Mouse (Mus musculus) lung, adult 2 months (tissue): Measurements from ENCODE around the gene Gm21988. TPM values are rescaled to one million over a fixed set of nuclear protein-coding genes. Genes with fewer than 3 reads are reported as not detected.

Experiments used
- DNase-seq: peaks from one replicate; pipeline ENCODE4 v3.0.0; 2022
- H3K4me1 ChIP-seq: fragments of 200-500 bp; 2 replicates; pipeline ENCODE4 v1.6.1; 2011; ENCODE audit warnings: low read length; ENCODE audit not compliant: control insufficient read depth, insufficient read depth
- H3K4me3 ChIP-seq: fragments of 200-500 bp; replicated peaks from 2 replicates; pipeline ENCODE3; 2011; ENCODE audit warnings: low read depth, mild to moderate bottlenecking, control low read depth, low read length; ENCODE audit errors: extremely low read depth
- CTCF ChIP-seq: fragments of 200-500 bp; IDR thresholded peaks from 2 replicates; pipeline ENCODE4 v1.5.1; 2011; ENCODE audit warnings: mild to moderate bottlenecking, low read length, control low read depth; ENCODE audit not compliant: insufficient read depth
- POLR2A ChIP-seq: fragments of 200-500 bp; IDR thresholded peaks from 2 replicates; pipeline ENCODE4 v1.6.1; 2011; ENCODE audit warnings: low read depth, mild to moderate bottlenecking, control low read depth, low read length, borderline replicate concordance; ENCODE audit errors: extremely low read depth
- WGBS: fragments of 180-500 bp; shearing (Covaris S2); methylation state at CpG from one replicate; pipeline ENCODE4 v1.1.7; 2018; 5-methylcytosine and 5-hydroxymethylcytosine counted together
- polyA plus RNA-seq: library from polyadenylated mRNA; depleted of rRNA; stranded (reverse); fragments of >200 nt; gene quantifications from 2 replicates; pipeline ENCODE4 v1.2.3, GENCODE M21; 2012

The Gm21988 gene
- polyA plus RNA-seq, 1 experiment: 6.6 TPM

GRCm38 (mm10) chr11:70237457-70238167, 2.0 kb downstream of the Gm21988 start, which contains the start of gene 0610010K14Rik:
Gene 0610010K14Rik (minus strand): TSS chr11:70237914.
- TF ChIP-seq CTCF: no peak
- peak; percentile 92 for TF ChIP-seq POLR2A
- DNase-seq: peak; percentile 99
- Histone ChIP-seq H3K4me1 (peaks cover 10% of the 10 kb centered on the region), H3K4me3 (peak within 1 kb of the TSS; percentile 97)
- WGBS: under 1% methylated on average over 70 of the region's 70 CpGs

GRCm38 (mm10) chr11:70236717-70237116, 2.9 kb downstream of the Gm21988 start:
- H3K4me1 ChIP-seq: peaks cover 10% of the 10 kb centered on the region
- peak overlapping the region; percentile 4 for H3K4me3 ChIP-seq
- no peak for TF ChIP-seq CTCF
- TF ChIP-seq POLR2A: no peak
- no peak for DNase-seq
- WGBS: 15% methylated on average over 7 of the region's 7 CpGs

GRCm38 (mm10) chr11:70235254-70235900, 4.3 kb downstream of the Gm21988 start:
- no peak for DNase-seq
- no peak overlapping the region for H3K4me3 ChIP-seq

GRCm38 (mm10) chr11:70234497-70234896, 5.1 kb downstream of the Gm21988 start:
- TF ChIP-seq POLR2A (no peak), CTCF (no peak)
- no peak for DNase-seq
- WGBS: 74% methylated on average over 8 of the region's 8 CpGs
- Histone ChIP-seq H3K4me1 (peaks cover 10% of the 10 kb centered on the region), H3K4me3 (no peak overlapping the region)

More at GRCm38 (mm10) chr11:70235254-70235900, 4.3 kb downstream of the Gm21988 start:
- 85% methylated on average over 12 of the region's 12 CpGs for WGBS
- peaks cover 10% of the 10 kb centered on the region for H3K4me1 ChIP-seq
- no peak for TF ChIP-seq POLR2A
- TF ChIP-seq CTCF: no peak

GRCm38 (mm10) chr11:70234037-70234436, 5.6 kb downstream of the Gm21988 start:
- DNase-seq: peak; percentile 22
- peaks cover 10% of the 10 kb centered on the region for H3K4me1 ChIP-seq
- H3K4me3 ChIP-seq: peak overlapping the region; percentile 49
- TF ChIP-seq POLR2A (peak; percentile 55; the same call in 1 of the 2 replicates), CTCF (no peak)
- WGBS: 50% methylated on average over 5 of the region's 5 CpGs

GRCm38 (mm10) chr11:70233016-70233415, 6.6 kb downstream of the Gm21988 start:
- 35% methylated on average over 8 of the region's 8 CpGs for WGBS
- Histone ChIP-seq H3K4me3 (peak overlapping the region; percentile 83), H3K4me1 (peaks cover 8% of the 10 kb centered on the region)
- DNase-seq: peak; percentile 27
- TF ChIP-seq POLR2A (0 out of 2 replicates have a peak, but pooled peaks have one; percentile 12), CTCF (no peak)

GRCm38 (mm10) chr11:70232546-70232945, 7.1 kb downstream of the Gm21988 start:
- peak; percentile 57 for DNase-seq
- peaks cover 8% of the 10 kb centered on the region for H3K4me1 ChIP-seq
- 0 out of 2 replicates have a peak, but pooled peaks have one; percentile 2 for TF ChIP-seq POLR2A
- no peak for TF ChIP-seq CTCF
- peak overlapping the region; percentile 83 for H3K4me3 ChIP-seq
- 17% methylated on average over 9 of the region's 10 CpGs for WGBS

GRCm38 (mm10) chr11:70230239-70230727, 9.3 kb downstream of the Gm21988 start:
- peak; percentile 87 for DNase-seq
- Histone ChIP-seq H3K4me1 (peaks cover 9% of the 10 kb centered on the region), H3K4me3 (peak overlapping the region; percentile 73)
- TF ChIP-seq CTCF (peak; percentile 92), POLR2A (peak; percentile 49; the same call in 1 of the 2 replicates)
- under 1% methylated on average over 32 of the region's 32 CpGs for WGBS

- peak within 1 kb of the TSS; percentile 73 for H3K4me3 ChIP-seq
- 1% methylated on average over 39 of the region's 39 CpGs for WGBS
- no peak for TF ChIP-seq CTCF
- no peak for TF ChIP-seq POLR2A
- H3K4me1 ChIP-seq: peaks cover 9% of the 10 kb centered on the region
- no peak for DNase-seq
Measured at GRCm38 (mm10) chr11:70229260-70230010, 10.2 kb downstream of the Gm21988 start, which contains the start of gene Bcl6b. Gene Bcl6b (minus strand): TSS chr11:70229798.
